Mouse (Mus musculus): ENCODE results near the gene Mtmr3. TPM values are rescaled to one million over a fixed set of nuclear protein-coding genes. Genes with fewer than 3 reads are reported as not detected.

Mtmr3 gene
- polyA plus RNA-seq, 1 experiment, result 35.3 TPM

DNA sequence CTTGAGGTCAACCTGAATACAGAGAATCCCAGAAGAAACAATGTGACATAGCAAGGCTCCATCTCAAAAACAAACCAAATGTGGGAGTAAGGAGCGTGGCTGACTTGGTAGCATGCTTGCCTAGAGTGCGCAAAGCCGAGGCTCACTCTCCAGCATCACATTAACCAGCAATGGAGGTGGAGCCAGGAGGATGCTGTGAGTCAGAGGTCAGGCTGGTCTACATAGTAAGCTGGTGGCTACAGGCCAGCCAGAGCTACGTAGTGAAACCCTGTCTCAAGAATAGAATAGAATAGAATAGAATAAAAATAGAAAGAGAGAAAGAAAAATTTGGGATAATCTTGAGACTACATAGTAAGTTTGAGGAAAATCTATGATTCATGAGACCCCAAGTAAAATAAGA, 27.2 kb upstream of the Mtmr3 start:
- Histone ChIP-seq H3K4me1 (ENCODE audit: control insufficient read depth, insufficient read depth, insufficient read length) (no peaks in the 10 kb centered on the region), H3K36me3 (ENCODE audit: control insufficient read depth, insufficient read depth, low read length) (no peaks in the 10 kb centered on the region), H3K27ac (ENCODE audit: insufficient read depth, low read length) (no peak overlapping the region), H3K4me3 (ENCODE audit: extremely low read depth, insufficient read depth, insufficient read length) (no peak overlapping the region), H3K27me3 (ENCODE audit: control insufficient read depth, insufficient read depth, low read length) (no peaks in the 10 kb centered on the region)
- TF ChIP-seq POLR2A (IDR thresholded peaks at IDR 0.05; ENCODE audit: low read depth, low read length) (no peak), CTCF (IDR thresholded peaks at IDR 0.05; ENCODE audit: extremely low read depth, insufficient read depth, insufficient read length, insufficient replicate concordance) (no peak)
- DNase-seq (ENCODE audit: low read depth in 1 of 2, low spot score in 2 of 2), result no peak
- 84% methylated on average over 4 of the region's 4 CpGs for WGBS

- Histone ChIP-seq H3K36me3 (ENCODE audit: control insufficient read depth, insufficient read depth, low read length) (no peaks in the 10 kb centered on the region), H3K27me3 (ENCODE audit: control insufficient read depth, insufficient read depth, low read length) (no peaks in the 10 kb centered on the region), H3K4me3 (ENCODE audit: extremely low read depth, insufficient read depth, insufficient read length) (no peak overlapping the region), H3K4me1 (ENCODE audit: control insufficient read depth, insufficient read depth, insufficient read length) (no peaks in the 10 kb centered on the region), H3K27ac (ENCODE audit: insufficient read depth, low read length) (no peak overlapping the region)
- DNase-seq (ENCODE audit: low read depth in 1 of 2, low spot score in 2 of 2), result no peak
- TF ChIP-seq CTCF (IDR thresholded peaks at IDR 0.05; ENCODE audit: extremely low read depth, insufficient read depth, insufficient read length, insufficient replicate concordance), result no peak
- no peak for TF ChIP-seq POLR2A (IDR thresholded peaks at IDR 0.05; ENCODE audit: low read depth, low read length)
- WGBS, result 80% methylated on average over 13 of the region's 13 CpGs
Observed at GRCm38 (mm10) chr11:4620501-4621108, 25.9 kb upstream of the Mtmr3 start.

GRCm38 (mm10) chr11:4620017-4620485, 25.4 kb upstream of the Mtmr3 start, which contains the start of gene Gm11032:
TSS of gene Gm11032 (plus strand) at chr11:4620067.
- Histone ChIP-seq H3K27ac (ENCODE audit: insufficient read depth, low read length) (no peak within 1 kb of the TSS), H3K27me3 (ENCODE audit: control insufficient read depth, insufficient read depth, low read length) (no peaks in the 10 kb centered on the region), H3K4me1 (ENCODE audit: control insufficient read depth, insufficient read depth, insufficient read length) (no peaks in the 10 kb centered on the region), H3K4me3 (ENCODE audit: extremely low read depth, insufficient read depth, insufficient read length) (no peak within 1 kb of the TSS), H3K36me3 (ENCODE audit: control insufficient read depth, insufficient read depth, low read length) (no peaks in the 10 kb centered on the region)
- TF ChIP-seq POLR2A (IDR thresholded peaks at IDR 0.05; ENCODE audit: low read depth, low read length), result no peak
- TF ChIP-seq CTCF (IDR thresholded peaks at IDR 0.05; ENCODE audit: extremely low read depth, insufficient read depth, insufficient read length, insufficient replicate concordance), result no peak
- DNase-seq (ENCODE audit: low read depth in 1 of 2, low spot score in 2 of 2), result no peak
- WGBS, result 91% methylated on average over 16 of the region's 16 CpGs

GRCm38 (mm10) chr11:4611904-4612303, 17.2 kb upstream of the Mtmr3 start:
- H3K4me1 ChIP-seq (ENCODE audit: control insufficient read depth, insufficient read depth, insufficient read length), result no peaks in the 10 kb centered on the region
- no peak overlapping the region for H3K4me3 ChIP-seq (ENCODE audit: extremely low read depth, insufficient read depth, insufficient read length)
- no peak overlapping the region for H3K27ac ChIP-seq (ENCODE audit: insufficient read depth, low read length)
- H3K27me3 ChIP-seq (ENCODE audit: control insufficient read depth, insufficient read depth, low read length), result no peaks in the 10 kb centered on the region
- no peak for DNase-seq (ENCODE audit: low read depth in 1 of 2, low spot score in 2 of 2)
- TF ChIP-seq POLR2A (IDR thresholded peaks at IDR 0.05; ENCODE audit: low read depth, low read length) (no peak), CTCF (IDR thresholded peaks at IDR 0.05; ENCODE audit: extremely low read depth, insufficient read depth, insufficient read length, insufficient replicate concordance) (no peak)
- WGBS, result 89% methylated on average over 2 of the region's 2 CpGs
- no peaks in the 10 kb centered on the region for H3K36me3 ChIP-seq (ENCODE audit: control insufficient read depth, insufficient read depth, low read length)

GRCm38 (mm10) chr11:4606541-4606940, 11.9 kb upstream of the Mtmr3 start:
- Histone ChIP-seq H3K4me3 (ENCODE audit: extremely low read depth, insufficient read depth, insufficient read length) (no peak overlapping the region), H3K36me3 (ENCODE audit: control insufficient read depth, insufficient read depth, low read length) (no peaks in the 10 kb centered on the region), H3K27me3 (ENCODE audit: control insufficient read depth, insufficient read depth, low read length) (no peaks in the 10 kb centered on the region), H3K4me1 (ENCODE audit: control insufficient read depth, insufficient read depth, insufficient read length) (peaks cover 8% of the 10 kb centered on the region; the same call in 1 of the 2 replicates), H3K27ac (ENCODE audit: insufficient read depth, low read length) (no peak overlapping the region)
- DNase-seq (ENCODE audit: low read depth in 1 of 2, low spot score in 2 of 2), result no peak
- WGBS, result 87% methylated on average over 1 of the region's 1 CpGs
- TF ChIP-seq POLR2A (IDR thresholded peaks at IDR 0.05; ENCODE audit: low read depth, low read length) (no peak), CTCF (IDR thresholded peaks at IDR 0.05; ENCODE audit: extremely low read depth, insufficient read depth, insufficient read length, insufficient replicate concordance) (no peak)

DNA sequence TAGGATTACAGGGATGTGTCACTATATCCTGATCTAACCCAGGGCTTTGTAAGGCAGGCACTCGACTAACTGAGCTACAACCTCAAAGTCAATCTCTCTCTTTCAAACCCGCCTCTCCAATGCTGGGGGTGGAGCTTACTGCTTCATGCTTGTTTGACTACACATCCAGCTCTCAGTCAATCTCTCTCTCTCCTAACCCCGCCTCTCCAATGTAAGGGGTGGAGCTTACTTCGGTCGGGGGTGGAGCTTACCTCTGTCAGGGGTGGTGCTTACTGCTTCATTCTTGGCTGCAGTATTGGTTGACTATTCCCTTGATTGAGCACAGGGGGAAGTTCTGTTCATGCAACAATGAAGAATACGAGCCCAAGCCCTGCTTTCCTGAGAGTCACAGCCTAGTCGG, 10.8 kb upstream of the Mtmr3 start:
- no peak overlapping the region for H3K27ac ChIP-seq (ENCODE audit: insufficient read depth, low read length)
- peaks cover 8% of the 10 kb centered on the region; the same call in 1 of the 2 replicates for H3K4me1 ChIP-seq (ENCODE audit: control insufficient read depth, insufficient read depth, insufficient read length)
- TF ChIP-seq POLR2A (IDR thresholded peaks at IDR 0.05; ENCODE audit: low read depth, low read length), result no peak
- TF ChIP-seq CTCF (IDR thresholded peaks at IDR 0.05; ENCODE audit: extremely low read depth, insufficient read depth, insufficient read length, insufficient replicate concordance), result no peak
- no peak overlapping the region for H3K4me3 ChIP-seq (ENCODE audit: extremely low read depth, insufficient read depth, insufficient read length)
- DNase-seq (ENCODE audit: low read depth in 1 of 2, low spot score in 2 of 2), result peak; percentile 53 to 57
- H3K27me3 ChIP-seq (ENCODE audit: control insufficient read depth, insufficient read depth, low read length), result no peaks in the 10 kb centered on the region
- WGBS, result 40% methylated on average over 7 of the region's 7 CpGs
- H3K36me3 ChIP-seq (ENCODE audit: control insufficient read depth, insufficient read depth, low read length), result no peaks in the 10 kb centered on the region

DNA sequence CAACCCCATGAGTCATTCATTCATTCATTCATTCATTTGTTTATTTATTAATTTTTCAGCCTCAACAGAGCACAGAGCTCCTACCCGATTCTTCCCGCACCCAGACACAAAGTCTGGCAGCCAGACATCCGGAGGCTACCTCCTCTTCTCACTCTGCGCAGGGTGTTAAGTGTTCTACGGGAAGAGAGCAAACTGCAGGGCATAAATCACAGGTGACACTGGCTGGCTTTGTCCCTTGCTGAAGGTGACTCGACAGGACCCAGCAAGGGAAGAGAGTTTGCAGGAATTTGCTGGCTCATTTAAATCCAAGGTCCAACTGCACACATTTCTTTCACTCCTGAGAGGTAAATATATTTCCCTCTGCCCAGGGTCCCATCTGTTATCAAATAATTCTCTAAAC, 9.8 kb upstream of the Mtmr3 start:
- Histone ChIP-seq H3K4me1 (ENCODE audit: control insufficient read depth, insufficient read depth, insufficient read length) (peaks cover 10% of the 10 kb centered on the region; the same call in 1 of the 2 replicates), H3K36me3 (ENCODE audit: control insufficient read depth, insufficient read depth, low read length) (no peaks in the 10 kb centered on the region), H3K4me3 (ENCODE audit: extremely low read depth, insufficient read depth, insufficient read length) (no peak overlapping the region), H3K27ac (ENCODE audit: insufficient read depth, low read length) (no peak overlapping the region), H3K27me3 (ENCODE audit: control insufficient read depth, insufficient read depth, low read length) (no peaks in the 10 kb centered on the region)
- DNase-seq (ENCODE audit: low read depth in 1 of 2, low spot score in 2 of 2), result no peak
- no peak for TF ChIP-seq POLR2A (IDR thresholded peaks at IDR 0.05; ENCODE audit: low read depth, low read length)
- no peak for TF ChIP-seq CTCF (IDR thresholded peaks at IDR 0.05; ENCODE audit: extremely low read depth, insufficient read depth, insufficient read length, insufficient replicate concordance)
- WGBS, result 32% methylated on average over 6 of the region's 6 CpGs
